Mouse (Mus musculus): ENCODE measurements around the gene Foxb1.

- no peak for TF ChIP-seq EP300 (optimal IDR thresholded peaks at IDR 0.05)
- no peak for TF ChIP-seq CTCF (IDR thresholded peaks at IDR 0.05; ENCODE audit: low read depth)
These were observed 44.4 kb downstream of the Foxb1 start for GRCm38 (mm10) chr9:69716364-69716763.

Measured in stomach, postnatal 0 days (tissue).